Mouse (Mus musculus) heart, postnatal 10 days (tissue): ENCODE measurements at regions not wholly inside any gene's neighbourhood (a gene's known extent, or its start where the extent isn't known, plus 50 kb on each side); places are given as distances from the start of the nearest gene placed in this dataset.

ENCODE experiments used
- DNase-seq, 2 experiments: peaks; one replicate each; pipeline ENCODE4 v3.0.0; 2021
- intact Hi-C: fragments of 180-260 bp; cut with DNase I; formaldehyde crosslinking; loops from one replicate; pipeline ENCODE4 v1.15.1; 2025

DNA sequence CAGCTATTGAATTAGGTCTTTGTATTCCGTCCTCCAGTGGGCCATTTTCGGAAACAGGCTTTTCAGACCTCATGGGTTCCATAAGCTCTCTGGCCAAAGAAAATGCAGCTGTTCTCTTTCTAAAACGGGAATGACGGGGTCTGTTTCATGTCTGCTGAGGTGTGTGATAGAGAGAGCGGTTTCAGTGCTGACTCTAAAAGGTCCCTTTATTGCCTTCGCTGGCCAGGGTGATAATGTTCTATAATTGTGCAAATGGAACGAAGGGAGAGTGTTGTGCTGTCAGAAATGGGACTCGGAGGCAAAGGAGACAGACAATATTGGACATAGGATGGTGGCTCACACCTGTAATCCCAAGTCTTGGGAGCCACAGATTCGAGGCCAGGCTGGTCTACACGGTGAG lies 53.5 kb upstream of the Osbpl8 start:
- intact Hi-C loops: no loop called here

DNA sequence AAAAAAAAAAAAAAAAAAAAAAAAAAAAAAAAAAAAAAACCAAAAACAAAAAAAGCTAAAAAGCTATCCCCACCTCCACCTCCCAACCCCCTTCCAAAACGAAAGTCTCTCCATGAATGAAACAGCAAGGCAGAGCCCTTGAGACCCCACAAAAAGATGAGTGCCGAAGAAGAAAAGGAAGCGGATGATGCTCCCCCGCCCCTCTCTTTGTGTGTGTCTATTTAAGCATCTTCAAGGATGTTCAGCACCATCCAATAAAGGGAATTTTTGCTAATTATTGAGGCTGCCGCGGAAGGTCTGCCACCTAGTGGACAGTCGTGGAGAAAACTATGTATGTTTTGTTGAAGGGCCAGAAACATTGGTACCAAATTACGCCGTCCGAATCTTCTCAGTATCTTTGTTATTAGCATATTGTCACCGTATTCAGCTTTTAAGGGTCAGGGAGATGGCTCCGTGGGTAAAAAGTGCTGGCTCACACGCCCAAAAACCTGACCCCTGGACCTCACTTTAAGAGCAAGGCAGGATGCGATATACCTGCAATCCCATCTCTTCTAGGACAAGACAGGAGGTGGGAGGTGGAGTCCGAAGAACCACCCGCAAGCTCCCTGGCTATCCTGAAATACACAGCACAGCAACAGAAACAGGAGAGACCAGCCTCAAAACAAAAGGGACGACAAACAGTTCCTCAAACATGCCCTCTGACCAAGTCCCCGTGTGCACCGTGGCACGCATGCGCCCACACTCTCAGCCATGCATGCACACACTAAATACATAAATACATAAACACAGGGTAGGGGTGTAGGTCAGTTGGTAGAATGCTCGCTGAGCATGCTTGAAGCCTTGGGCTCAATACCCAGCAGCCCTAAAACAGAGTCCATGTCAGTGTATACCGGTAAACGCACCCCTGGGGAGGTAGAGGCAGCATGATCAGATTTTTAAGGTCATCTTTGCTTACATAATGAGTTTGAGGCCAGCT lies 55.6 kb upstream of the Osbpl8 start:
- intact Hi-C loops: loop anchor here (5.0 kb wide), 2 partner anchors 118 to 163 kb away; no protein-coding TSS in a partner anchor
- DNase-seq: peak; percentile 63 to 77

More for the DNA sequence above, 53.5 kb upstream of the Osbpl8 start:
- DNase-seq: no peak

DNA sequence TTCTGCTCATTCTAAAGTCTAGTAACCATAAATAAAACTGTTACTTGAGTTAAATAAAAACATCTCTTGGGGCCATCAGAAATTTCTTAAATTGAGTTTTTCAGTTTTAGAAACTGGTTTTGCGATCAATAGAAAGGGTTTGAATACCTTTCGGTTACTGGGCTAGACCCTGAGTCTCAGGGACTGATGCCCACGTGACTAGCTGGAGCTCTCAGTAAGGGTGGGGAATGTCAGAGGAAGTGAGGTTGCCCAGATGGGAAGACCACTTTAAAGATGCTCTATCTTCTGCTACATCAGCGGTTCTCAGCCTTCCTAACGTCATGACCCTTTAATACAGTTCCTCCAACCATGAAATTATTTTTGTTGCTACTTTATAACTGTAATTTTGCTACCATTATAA lies 56.7 kb upstream of the Osbpl8 start:
- intact Hi-C loops: loop anchor here (5.0 kb wide), 2 partner anchors 119 to 164 kb away; no protein-coding TSS in a partner anchor
- DNase-seq: no peak

DNA sequence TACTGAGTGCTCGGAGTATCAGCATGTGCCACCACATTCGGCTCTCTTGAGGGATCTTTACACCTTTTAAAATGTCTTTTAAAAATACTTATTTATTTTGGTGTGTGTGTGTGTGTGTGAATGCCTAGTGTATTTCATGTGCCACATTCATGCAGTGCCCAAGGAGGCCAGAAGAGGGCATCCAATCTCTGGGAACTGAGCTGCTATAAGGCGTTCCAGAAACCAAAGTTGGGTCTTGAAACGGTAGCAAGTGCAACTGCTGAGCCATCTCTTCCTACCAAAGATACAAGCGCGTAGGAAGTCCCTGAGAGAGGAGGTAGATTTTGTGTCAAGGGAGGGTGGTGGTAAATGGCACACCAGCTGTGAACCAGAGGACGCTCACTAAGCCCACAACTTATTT lies 57.2 kb upstream of the Osbpl8 start:
- intact Hi-C loops: loop anchor here (5.0 kb wide), 2 partner anchors 120 to 165 kb away; no protein-coding TSS in a partner anchor
- peak; percentile 73 to 84 for DNase-seq

DNA sequence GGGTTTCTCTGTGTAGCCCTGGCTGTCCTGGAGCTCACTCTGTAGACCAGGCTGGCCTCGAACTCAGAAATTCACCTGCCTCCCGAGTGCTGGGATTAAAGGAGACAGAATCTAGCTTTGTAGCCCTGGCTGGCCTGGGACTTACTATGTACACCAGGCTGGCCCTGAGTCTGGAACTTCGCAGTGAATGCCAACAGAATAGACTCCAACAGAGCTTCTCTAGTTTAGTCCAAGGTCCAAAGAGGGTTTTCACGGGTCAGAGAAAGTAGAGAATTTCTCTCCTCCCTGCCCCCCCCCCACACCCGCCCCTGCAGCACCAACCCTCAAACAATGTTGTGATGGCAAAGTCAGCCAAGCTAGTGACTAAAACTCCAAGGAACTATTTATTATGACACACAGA lies 58.1 kb upstream of the Osbpl8 start:
- intact Hi-C loops: loop anchor here (5.0 kb wide), 2 partner anchors 121 to 166 kb away; no protein-coding TSS in a partner anchor
- no peak for DNase-seq

DNA sequence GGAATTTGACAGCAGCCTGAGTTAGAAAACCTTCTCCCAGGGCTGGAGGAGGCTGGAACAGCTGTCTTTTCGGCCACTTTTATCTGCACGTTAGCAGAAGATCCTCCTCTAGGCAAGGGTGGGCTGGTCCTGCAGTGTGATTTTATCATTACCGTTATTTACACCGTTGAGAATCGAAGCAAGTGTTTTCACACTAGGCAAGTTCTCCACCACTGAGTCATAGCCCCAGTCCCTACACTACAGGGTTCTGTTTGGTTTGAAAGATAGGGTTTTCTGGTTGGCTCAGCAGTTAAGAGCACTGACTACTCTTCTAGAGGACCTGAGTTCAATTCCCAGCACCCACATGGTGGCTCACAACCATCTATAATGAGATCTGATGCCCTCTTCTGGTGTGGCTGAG lies 58.9 kb upstream of the Osbpl8 start:
- DNase-seq: no peak
- intact Hi-C loops: loop anchor here (5.0 kb wide), 2 partner anchors 122 to 167 kb away; no protein-coding TSS in a partner anchor

DNA sequence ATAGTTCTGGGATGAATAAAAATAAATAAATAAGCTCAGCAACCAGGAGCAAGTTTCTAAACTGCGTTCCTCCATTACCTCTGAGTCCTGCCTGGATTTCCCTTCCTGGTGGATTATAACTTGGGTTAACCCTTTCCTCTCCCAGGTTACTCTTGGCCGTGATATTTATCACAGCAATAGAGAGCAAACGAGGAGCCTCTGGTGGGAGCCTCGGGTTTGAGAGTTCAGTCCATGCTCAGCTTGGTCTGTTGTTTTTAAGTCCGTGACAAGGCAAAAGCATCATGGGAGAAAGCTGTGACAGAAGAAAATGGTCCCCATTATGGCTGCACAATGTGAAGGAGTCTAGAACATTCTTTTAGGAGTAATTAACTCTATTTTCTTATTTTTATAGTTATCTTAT lies 61.0 kb upstream of the Osbpl8 start:
- intact Hi-C loops: no loop called here
- no peak for DNase-seq

DNA sequence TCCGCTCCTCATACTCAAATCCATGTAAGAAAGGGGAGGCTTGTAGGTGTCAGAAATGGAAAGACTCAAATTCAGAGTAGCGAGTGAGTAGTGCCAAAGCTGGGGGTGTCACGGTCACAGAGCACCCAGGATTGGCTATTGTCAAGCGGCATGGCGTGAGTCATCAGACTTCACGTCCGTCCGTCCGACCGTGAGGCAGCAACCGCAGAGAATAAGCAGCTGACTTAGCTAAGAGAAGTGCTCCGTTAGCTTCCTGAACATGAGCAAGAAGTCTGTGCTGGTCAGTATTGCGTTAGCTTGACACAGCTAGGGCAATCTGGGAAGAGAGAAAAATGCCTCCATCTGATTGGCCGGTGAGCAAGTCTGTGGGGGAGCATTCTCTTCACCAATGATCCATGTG lies 61.5 kb upstream of the Osbpl8 start:
- intact Hi-C loops: no loop called here
- peak; percentile 49 to 53 for DNase-seq

DNA sequence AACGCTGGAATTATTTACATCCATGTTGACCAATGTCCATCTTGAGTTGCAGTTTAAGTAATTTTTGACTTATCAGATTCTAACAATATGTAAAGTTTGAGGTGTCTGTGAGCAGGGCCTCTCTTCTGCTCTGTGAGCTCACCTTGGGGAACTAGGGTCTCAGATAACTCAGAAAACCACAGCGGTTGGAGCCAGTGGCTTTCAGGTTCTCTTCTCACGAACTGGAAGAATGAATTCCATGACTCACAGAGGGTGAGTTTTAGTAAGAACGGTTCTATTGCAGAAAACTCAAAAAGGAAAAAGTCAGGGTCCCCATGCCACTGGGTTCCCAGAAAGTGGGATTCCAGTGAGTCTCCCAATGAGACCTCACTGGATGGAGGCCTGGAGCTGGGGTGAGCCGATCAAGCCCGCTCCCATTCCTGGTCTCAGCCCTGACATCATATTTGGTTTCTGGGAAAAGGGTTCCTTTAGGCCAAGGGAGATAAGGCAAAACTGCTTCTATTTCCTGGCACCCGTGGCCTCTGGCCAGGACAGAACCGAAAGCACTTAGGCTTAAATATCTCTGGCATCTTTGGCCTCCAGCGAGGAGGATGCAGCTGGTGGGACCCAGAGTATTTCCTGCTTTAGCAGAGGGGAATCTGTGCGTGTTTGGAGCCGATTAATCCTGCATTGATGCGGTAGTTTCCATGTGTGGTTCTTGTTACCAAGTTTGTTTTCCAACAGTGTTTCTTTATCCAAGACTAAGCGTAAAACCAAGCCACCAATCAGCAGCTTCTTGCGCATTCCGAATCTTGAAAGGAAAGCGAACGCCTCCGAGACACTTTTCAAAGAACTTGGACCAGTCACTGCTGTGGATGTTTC lies 62.4 kb upstream of the Osbpl8 start:
- intact Hi-C loops: loop anchor here (2.0 kb wide), 1 partner anchor 307 kb away; no protein-coding TSS in a partner anchor
- DNase-seq: peak; percentile 72 to 76

DNA sequence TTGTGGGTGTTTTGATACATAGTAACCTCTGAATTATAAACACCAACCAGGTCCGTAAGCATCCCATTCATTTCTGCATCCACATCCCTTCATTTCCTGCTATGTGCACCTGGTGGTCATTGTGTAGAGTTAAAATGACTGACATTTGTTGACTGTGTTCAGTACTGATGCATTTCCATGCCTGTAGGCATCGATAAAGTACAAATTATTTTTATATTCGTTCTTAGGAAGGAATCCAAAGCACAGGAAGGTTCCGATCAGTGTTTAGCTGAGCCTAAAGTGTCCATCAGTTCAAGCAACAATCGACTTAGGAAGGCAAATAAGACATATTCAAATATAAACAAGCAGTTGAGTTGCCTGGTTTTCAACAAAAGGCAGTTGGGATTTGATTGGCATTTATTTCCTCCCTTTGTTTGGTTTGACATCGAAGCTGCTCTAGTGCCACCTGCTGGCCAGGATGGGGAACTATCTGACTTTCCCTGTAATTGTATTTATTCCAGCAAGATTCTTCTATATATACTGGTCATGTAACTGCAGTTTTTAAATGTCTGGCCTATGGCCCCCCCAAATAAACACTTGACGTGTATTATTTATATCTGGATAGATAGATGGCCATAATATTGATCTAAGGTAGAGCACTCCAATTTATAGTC lies 64.6 kb upstream of the Osbpl8 start:
- intact Hi-C loops: loop anchor here (1.0 to 2.0 kb wide), 3 partner anchors 111 to 305 kb away; no protein-coding TSS in a partner anchor
- DNase-seq: peak; percentile 82 to 84

DNA sequence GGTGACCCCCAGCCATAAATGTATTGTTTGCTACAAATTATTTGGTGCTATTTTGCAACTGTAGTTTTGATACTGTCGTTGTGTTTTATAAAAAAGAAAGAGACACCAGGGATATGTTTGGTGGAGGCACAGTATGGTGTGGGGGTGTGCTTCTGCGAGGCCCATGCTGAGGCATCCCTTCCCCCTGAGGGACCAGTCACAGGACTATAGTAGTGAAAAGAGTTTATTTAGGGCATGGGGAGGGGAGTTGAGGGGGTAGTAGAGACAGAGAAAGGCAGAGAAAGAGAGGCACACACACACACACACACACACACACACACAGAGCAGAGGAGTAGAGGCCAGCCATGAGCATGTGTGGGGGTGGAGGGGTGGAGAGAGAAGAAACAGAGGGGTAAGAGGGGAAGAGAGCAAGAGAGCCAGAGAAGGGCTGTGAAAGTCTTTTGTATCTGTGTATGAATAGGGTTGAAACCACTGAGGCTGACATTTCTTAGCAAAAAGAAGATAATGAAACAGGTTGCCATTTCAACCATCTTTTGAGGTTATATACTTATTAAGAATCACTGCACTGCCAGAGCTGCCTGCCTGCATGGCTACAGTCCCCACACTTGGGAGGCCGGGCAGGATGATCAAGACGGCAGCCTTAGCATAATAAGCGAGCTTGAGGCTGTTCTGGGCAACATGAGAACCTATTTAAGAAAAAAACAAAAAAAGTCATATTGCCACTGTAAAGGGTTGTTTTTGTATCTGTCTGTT lies 65.3 kb upstream of the Osbpl8 start:
- DNase-seq: no peak
- intact Hi-C loops: no loop called here

DNA sequence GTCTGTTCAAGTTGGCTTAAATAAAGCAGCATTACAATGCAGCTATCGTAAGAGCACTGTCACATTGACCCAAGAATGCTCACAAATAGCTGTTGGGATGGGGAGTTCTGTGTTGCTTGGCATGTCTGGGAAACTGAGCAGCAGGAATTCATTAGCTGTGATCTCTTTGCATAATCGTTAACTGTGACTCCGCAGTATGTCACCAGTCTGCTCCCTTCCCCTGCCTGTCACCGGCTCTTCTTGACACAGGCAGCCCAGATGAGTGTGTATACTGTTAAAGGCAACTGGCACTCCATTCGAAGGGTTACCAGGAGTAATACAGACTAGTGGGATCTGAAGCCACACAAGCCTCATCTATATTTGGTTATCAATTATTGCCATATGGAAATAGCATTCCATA lies 67.3 kb upstream of the Osbpl8 start:
- intact Hi-C loops: no loop called here
- no peak for DNase-seq

DNA sequence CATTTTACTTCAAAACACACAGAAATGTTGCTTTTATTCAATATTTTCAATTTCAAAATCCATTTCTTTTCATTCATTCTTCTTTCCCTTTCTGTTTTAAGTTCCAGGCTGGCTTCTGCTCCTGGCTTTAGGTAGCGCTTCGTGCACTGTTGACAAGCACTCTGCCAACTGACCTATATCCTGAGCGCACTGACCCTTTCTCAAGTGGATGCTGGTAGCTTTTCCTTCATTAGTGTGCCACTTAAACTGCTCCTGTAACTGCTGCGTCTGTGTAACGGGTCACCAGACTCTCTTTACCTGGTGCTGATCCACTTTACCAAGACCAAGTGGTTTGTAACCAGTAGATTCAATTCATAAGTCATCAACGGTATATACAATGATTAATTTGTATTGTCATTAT lies 67.7 kb upstream of the Osbpl8 start:
- intact Hi-C loops: no loop called here
- no peak for DNase-seq

DNA sequence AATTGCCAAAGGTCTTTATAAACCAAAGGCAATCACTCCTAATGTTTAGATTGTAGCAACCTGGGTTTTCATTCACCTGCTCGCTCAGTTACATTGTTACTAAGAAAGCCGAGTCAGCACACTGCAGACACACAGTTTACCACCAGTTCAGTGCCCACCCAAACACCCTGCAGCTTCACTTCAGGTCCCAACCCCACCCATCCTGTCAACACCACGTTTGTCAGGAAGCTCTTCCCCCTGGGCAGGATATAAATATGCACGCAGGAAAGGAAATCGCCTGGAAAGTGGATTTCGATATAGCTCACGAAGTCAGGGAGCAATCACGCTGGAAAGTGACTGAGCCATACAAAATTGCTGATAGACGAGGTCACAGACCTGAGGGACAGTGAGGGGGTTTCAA lies 70.1 kb upstream of the Osbpl8 start:
- intact Hi-C loops: no loop called here
- no peak for DNase-seq

DNA sequence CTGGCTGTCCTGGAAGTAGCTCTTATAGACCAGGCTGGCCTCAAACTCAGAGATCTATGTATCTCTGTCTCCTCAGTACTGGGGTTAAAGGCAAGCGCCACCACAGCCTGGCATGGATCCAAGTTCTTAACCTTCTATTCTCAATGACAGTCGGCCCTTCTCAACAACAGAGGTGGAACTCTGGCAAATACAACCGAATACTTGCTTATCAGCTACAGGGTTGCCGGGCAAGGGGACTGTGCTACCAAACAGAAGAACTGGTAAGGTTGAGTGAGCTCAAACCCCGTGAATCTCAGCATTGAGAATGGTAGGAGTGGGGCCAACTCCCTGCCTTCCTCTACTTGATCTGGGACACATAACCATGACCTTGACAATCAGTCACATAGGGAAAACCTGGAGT lies 75.2 kb upstream of the Osbpl8 start:
- intact Hi-C loops: no loop called here
- DNase-seq: peak in 1 of 2 experiments; percentile 59

DNA sequence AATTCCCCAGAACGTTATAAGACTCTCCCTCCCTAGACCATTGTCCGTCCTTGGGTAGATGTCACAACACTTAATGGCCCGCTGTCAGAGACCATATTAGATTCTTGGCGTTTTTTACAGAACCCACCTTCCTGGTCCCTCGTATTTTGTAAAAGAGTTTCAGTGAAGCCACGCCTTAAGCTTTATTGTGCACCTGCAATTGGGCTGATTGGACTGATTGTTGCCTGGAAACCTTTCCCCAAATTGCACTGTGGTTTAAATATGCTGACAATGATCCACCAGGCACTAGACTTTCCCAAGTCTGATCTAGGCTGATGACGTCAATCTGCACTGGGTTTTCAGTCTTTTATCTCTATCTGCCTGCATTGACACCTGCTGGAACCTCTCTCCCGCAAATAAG lies 75.6 kb upstream of the Zdhhc17 start:
- intact Hi-C loops: no loop called here
- DNase-seq: no peak

DNA sequence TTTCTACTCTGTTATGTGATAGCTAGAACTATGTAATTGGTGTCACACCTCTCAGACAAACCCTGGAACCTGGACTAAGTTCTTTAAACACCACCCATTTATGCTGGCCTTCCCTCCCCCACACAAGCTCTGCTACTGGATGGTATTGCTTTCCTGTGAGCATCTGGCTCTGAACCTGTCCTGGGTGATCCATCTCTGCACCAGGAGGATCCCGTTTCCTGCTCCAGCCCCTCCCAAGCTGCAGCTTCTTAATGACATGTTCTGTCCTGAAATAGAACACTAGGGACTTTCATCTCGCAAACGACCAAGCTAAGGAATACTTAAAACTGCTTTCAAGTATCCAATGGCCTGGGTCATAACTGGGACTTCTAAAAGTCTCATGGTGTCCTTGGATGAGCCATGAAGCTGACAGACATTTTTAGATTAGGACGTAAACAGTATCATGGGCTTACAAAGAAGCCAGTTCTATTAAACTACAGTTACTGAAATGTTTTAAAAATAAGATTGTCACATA lies 74.4 kb upstream of the Zdhhc17 start:
- no peak for DNase-seq
- intact Hi-C loops: no loop called here

DNA sequence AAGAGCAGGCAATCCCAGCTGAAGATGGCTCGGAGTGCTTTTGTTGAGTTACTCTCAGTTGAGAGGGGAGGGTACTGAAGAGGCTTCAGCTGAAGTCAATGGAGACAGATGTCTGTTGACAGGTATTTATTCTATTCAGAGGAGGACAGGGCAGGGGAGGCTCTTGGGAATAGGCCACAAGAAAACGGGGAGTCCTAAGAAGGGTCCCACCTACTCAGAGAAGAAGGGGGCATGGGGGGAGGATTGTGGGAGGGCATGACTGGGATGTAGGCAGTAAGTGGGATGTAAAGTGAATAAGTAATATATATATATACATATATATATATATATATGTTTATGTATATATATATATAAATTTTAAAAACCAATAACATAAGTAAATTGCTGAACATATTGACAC lies 73.9 kb upstream of the Zdhhc17 start:
- intact Hi-C loops: no loop called here
- DNase-seq: no peak

DNA sequence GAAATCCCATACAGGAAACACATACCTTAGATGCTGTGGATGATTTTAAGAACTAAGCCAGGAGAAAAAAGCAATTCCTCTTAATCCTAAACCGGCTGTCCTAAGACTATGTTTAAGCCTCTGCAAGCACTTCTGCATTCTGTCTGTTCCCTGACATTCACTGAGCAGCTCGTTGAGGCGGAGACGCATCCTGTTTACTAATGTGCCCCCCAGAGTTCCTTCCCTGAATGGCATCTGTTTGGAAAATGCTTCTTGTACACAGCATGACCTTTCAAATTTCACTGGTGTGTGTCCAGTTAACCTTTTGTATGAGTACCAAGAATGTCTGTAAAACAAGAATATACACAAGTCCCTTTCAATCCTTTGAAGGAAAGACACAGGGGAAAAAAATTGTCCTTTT lies 73.4 kb upstream of the Zdhhc17 start:
- no peak for DNase-seq
- intact Hi-C loops: no loop called here

DNA sequence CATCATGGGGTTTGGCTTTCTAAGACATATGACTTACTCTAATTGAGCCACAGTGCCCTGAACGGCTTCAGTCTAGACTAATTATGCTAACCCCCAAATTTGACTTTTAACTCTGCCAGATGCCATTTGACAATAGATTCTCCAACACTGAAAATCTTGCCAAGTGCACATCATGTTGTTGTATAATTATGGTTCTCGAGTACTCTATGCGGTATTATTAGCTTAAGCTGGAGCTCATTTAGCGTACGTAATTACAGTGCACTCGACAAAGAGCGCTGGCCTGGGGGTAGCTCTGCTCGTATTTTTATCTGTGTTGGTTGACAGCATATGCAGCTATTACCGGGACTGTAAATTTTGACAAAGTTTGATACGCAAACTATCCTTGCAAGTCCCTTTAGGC lies 70.4 kb upstream of the Zdhhc17 start:
- intact Hi-C loops: no loop called here
- DNase-seq: no peak
